Mouse (Mus musculus) forebrain, embryonic 14.5 days (tissue): ENCODE measurements around the gene Grid2ip. TPM values are rescaled to one million over a fixed set of nuclear protein-coding genes. Genes with fewer than 3 reads are reported as not detected.
A peak's percentile ranks its signal among the peaks of the same experiment; 100 is the strongest.

Source experiments
- ATAC-seq: fragments of 200-750 bp; cut with Nextera tagmentation; 2 replicates; pipeline ENCODE4 v1.8.0; 2017; ENCODE audit warnings: mild to moderate bottlenecking, moderate library complexity
- DNase-seq: peaks from one replicate; pipeline ENCODE4 v3.0.0-alpha.2; 2015; ENCODE audit warnings: low spot score
- H3K27ac ChIP-seq: fragments of 300-500 bp; sonication (generic); 2 replicates; pipeline ENCODE4 v1.5.1; 2014; ENCODE audit warnings: low read depth, mild to moderate bottlenecking, control low read depth, low read length, moderate library complexity
- H3K27me3 ChIP-seq: fragments of 300-500 bp; sonication (generic); replicated peaks from 2 replicates; pipeline ENCODE4 v1.6.1; 2014; ENCODE audit warnings: low read length, control low read depth, mixed read lengths; ENCODE audit not compliant: control insufficient read depth, insufficient read depth
- H3K36me3 ChIP-seq: fragments of 300-500 bp; sonication (generic); 2 replicates; pipeline ENCODE4 v1.6.1; 2014; ENCODE audit warnings: low read length, control low read depth; ENCODE audit not compliant: control insufficient read depth, insufficient read depth
- H3K4me1 ChIP-seq: fragments of 300-500 bp; sonication (generic); 2 replicates; pipeline ENCODE4 v1.6.1; 2014; ENCODE audit warnings: antibody characterized with exemption, low read length, control low read depth; ENCODE audit not compliant: control insufficient read depth, insufficient read depth
- H3K4me2 ChIP-seq: fragments of 300-500 bp; sonication (generic); 2 replicates; pipeline ENCODE4 v1.6.1; 2014; ENCODE audit warnings: mild to moderate bottlenecking, control low read depth, low read length
- H3K4me3 ChIP-seq: fragments of 300-500 bp; sonication (generic); 2 replicates; pipeline ENCODE4 v1.5.1; 2014; ENCODE audit warnings: low read depth, low read length, control low read depth
- H3K9ac ChIP-seq: fragments of 300-500 bp; sonication (generic); 2 replicates; pipeline ENCODE4 v1.6.1; 2014; ENCODE audit warnings: mild to moderate bottlenecking, low read length, control low read depth, moderate library complexity
- H3K9me3 ChIP-seq: fragments of 300-500 bp; sonication (generic); replicated peaks from 2 replicates; pipeline ENCODE4 v1.6.1; 2016; ENCODE audit warnings: low read length, control low read depth, mixed read lengths; ENCODE audit not compliant: control insufficient read depth
- WGBS: fragments of 180-500 bp; shearing (Covaris S2); extraction: QIAGEN DNeasy Blood & Tissue Kit; methylation state at CpG from one replicate; pipeline ENCODE4 v1.1.7; 2014; 5-methylcytosine and 5-hydroxymethylcytosine counted together
- polyA plus RNA-seq: library from polyadenylated mRNA; unstranded; fragments of >200 nt; fragmentation: Nextera tagmentation; extraction: Ambion mirVana; gene quantifications from 2 replicates; pipeline ENCODE4 v1.2.1, GENCODE M21; 2014

The Grid2ip gene
- polyA plus RNA-seq, 1 experiment from 2014 or later = 0.18 TPM

DNA sequence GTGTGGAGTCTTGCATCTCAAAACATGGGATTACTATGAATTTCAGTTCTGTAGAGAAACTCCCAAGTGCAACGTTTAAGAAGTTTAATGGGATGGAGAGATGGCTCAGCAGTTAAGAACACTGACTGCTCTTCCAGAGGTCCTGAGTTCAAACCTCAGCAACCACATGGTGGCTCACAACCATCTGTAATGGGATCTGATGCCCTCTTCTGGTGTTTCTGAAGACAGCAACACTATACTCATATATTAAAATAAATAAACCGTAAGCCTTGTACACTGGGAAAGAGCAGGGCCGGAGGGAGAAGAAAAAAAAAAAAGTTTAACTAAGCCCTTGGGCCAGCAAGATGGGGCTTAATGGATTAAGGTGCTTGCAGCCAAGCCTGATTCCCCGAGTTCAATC is 65.9 kb downstream of the Grid2ip start:
- no peak for DNase-seq
- no peak for ATAC-seq
- WGBS = 90% methylated on average over 4 of the region's 4 CpGs

GRCm38 (mm10) chr5:143423899-143424519 is 66.9 kb downstream of the Grid2ip start:
- Histone ChIP-seq H3K9ac (no peak overlapping the region), H3K4me2 (no peak overlapping the region), H3K27ac (no peak overlapping the region), H3K9me3 (no peaks in the 10 kb centered on the region), H3K27me3 (no peaks in the 10 kb centered on the region), H3K36me3 (peaks cover 30% of the 10 kb centered on the region), H3K4me3 (no peak overlapping the region), H3K4me1 (no peaks in the 10 kb centered on the region)
- 34% methylated on average over 6 of the region's 6 CpGs for WGBS
- DNase-seq = peak; percentile 64
- ATAC-seq = peak; percentile 60; the same call in 1 of the 2 replicates

More for the DNA sequence above, 65.9 kb downstream of the Grid2ip start:
- Histone ChIP-seq H3K36me3 (peaks cover 40% of the 10 kb centered on the region), H3K9ac (no peak overlapping the region), H3K9me3 (no peaks in the 10 kb centered on the region), H3K4me1 (no peaks in the 10 kb centered on the region), H3K4me2 (no peak overlapping the region), H3K27me3 (no peaks in the 10 kb centered on the region), H3K27ac (no peak overlapping the region), H3K4me3 (no peak overlapping the region)

- H3K4me3 ChIP-seq = no peak overlapping the region
- no peak overlapping the region for H3K27ac ChIP-seq
- no peak overlapping the region for H3K4me2 ChIP-seq
- ATAC-seq (no peak), DNase-seq (peak; percentile 39)
- H3K9ac ChIP-seq = no peak overlapping the region
- no peaks in the 10 kb centered on the region for H3K27me3 ChIP-seq
- H3K36me3 ChIP-seq = no peaks in the 10 kb centered on the region
- no peaks in the 10 kb centered on the region for H3K4me1 ChIP-seq
- WGBS = 12% methylated on average over 4 of the region's 4 CpGs
- H3K9me3 ChIP-seq = no peaks in the 10 kb centered on the region
Observed at GRCm38 (mm10) chr5:143434421-143434820, 77.3 kb downstream of the Grid2ip start.

GRCm38 (mm10) chr5:143441298-143441697 is 84.2 kb downstream of the Grid2ip start:
- Histone ChIP-seq H3K27ac (no peak overlapping the region), H3K27me3 (no peaks in the 10 kb centered on the region), H3K9me3 (no peaks in the 10 kb centered on the region), H3K36me3 (no peaks in the 10 kb centered on the region), H3K4me3 (no peak overlapping the region), H3K4me1 (no peaks in the 10 kb centered on the region), H3K9ac (no peak overlapping the region), H3K4me2 (no peak overlapping the region)
- ATAC-seq (no peak), DNase-seq (no peak)
- WGBS = 78% methylated on average over 3 of the region's 3 CpGs

DNA sequence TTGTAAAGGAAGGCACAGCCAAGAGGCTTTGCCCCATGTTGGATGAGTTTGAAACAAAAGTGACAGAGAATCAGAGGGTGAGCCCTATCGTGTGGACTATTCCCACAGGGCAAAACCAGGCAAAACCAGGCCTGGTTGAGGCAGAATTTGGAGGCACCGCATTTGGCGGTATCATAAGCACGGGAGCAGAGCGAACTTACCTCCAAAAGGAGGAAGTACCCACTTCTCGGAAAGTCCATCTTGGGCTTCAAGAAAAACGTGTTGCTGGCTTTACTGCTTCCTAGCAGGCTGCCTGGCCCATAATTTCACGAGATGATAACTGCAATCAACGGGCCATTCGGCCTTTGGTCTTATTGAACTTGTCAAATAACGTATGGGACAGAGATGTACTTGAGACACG is 84.6 kb downstream of the Grid2ip start:
- H3K9me3 ChIP-seq = no peaks in the 10 kb centered on the region

More for the DNA sequence above, 84.6 kb downstream of the Grid2ip start:
- no peaks in the 10 kb centered on the region for H3K36me3 ChIP-seq
- no peak overlapping the region for H3K9ac ChIP-seq
- H3K4me1 ChIP-seq = no peaks in the 10 kb centered on the region
- ATAC-seq = no peak
- H3K27ac ChIP-seq = no peak overlapping the region
- H3K4me3 ChIP-seq = no peak overlapping the region
- no peak overlapping the region for H3K4me2 ChIP-seq
- H3K27me3 ChIP-seq = no peaks in the 10 kb centered on the region
- 84% methylated on average over 12 of the region's 12 CpGs for WGBS
- no peak for DNase-seq

Other genes with a start within 250 kb of the Grid2ip start
- gene Rnf216, start 244.3 kb upstream of the Grid2ip start, polyA plus RNA-seq = 26.9 and 38.6 TPM in 2 replicates
- gene Olfr718-ps1, start 209.8 kb upstream of the Grid2ip start, polyA plus RNA-seq = not detected in 2 replicates
- 8.4 and 9.2 TPM in 2 replicates for gene Rbak, start 176.6 kb upstream of the Grid2ip start, polyA plus RNA-seq
- not detected in 2 replicates for gene Spdye4b, start 176.3 kb upstream of the Grid2ip start, polyA plus RNA-seq
- not detected in 2 replicates for gene Spdye4a, start 130.4 kb upstream of the Grid2ip start, polyA plus RNA-seq
- gene Zfp12, start 122.2 kb upstream of the Grid2ip start, polyA plus RNA-seq = 23.1 and 26.2 TPM in 2 replicates
- 3.3 and 3.7 TPM in 2 replicates for gene Zfp316, start 87.3 kb upstream of the Grid2ip start, polyA plus RNA-seq
- 0.07 TPM in 1 of 2 replicates, not detected in the other for gene Zfp853, start 63.7 kb upstream of the Grid2ip start, polyA plus RNA-seq
- 32.3 and 39.3 TPM in 2 replicates for gene E130309D02Rik, start 42.0 kb upstream of the Grid2ip start, polyA plus RNA-seq
- 68.3 and 71.5 TPM in 2 replicates for gene Zdhhc4, start 28.1 kb upstream of the Grid2ip start, polyA plus RNA-seq
- 137 and 144 TPM in 2 replicates for gene Kdelr2, start 46.5 kb downstream of the Grid2ip start, polyA plus RNA-seq
- gene Daglb, start 107.2 kb downstream of the Grid2ip start, polyA plus RNA-seq = 9.7 and 11.2 TPM in 2 replicates
- gene Rac1, start 170.7 kb downstream of the Grid2ip start, polyA plus RNA-seq = 383 and 409 TPM in 2 replicates